Mouse (Mus musculus) left cerebral cortex, adult 18-20 months (tissue): ENCODE measurements around the gene Srcap. TPM values are rescaled to one million over a fixed set of nuclear protein-coding genes. Genes with fewer than 3 reads are reported as not detected.
"Not testable (repeated sequence)": the region's sequence is repeated elsewhere in the genome, so short reads cannot be mapped to it uniquely, and the experiment has no call there.

ENCODE experiments used
- DNase-seq, 2 experiments: peaks; one replicate each; pipeline ENCODE4 v3.0.0; 2021 to 2022; ENCODE audit warnings: low spot score in 2 of 2, mixed read lengths in 1 of 2
- total RNA-seq, 2 experiments: library from RNA; stranded (reverse); gene quantifications; 2 replicates each; pipeline ENCODE4 v1.2.3; 2021

The Srcap gene
- total RNA-seq, 2 experiments from 2014 or later, result 94.9 to 99.7 TPM

- DNase-seq, result not testable (repeated sequence)
Observed at GRCm38 (mm10) chr7:127488364-127488763, 23.4 kb upstream of the Srcap start.

GRCm38 (mm10) chr7:127489982-127490381 is 21.8 kb upstream of the Srcap start:
- DNase-seq, result no peak

DNA sequence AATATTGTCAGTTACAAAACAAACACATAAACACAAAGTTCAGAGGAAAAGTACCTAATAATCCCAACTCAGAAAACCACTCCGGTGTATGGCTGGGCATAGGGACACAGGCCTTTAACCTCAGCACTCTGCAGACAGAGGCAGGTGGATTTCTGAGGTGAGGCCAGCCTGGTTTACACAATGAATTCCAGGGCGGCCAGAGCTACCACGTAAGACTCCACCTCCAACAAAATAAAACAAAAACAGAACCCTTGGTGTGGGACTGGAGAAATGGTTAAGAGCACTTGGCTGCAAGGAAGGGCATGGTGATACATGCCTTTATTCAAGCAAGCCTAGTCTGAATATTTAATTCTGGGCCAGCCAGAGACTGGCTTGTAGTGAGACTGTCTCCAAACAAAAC is 19.9 kb upstream of the Srcap start:
- DNase-seq, result no peak

GRCm38 (mm10) chr7:127494648-127495047 is 17.1 kb upstream of the Srcap start:
- DNase-seq, result no peak

GRCm38 (mm10) chr7:127497382-127497781 is 14.4 kb upstream of the Srcap start:
- no peak for DNase-seq

- DNase-seq, result no peak
Observed at GRCm38 (mm10) chr7:127498407-127498806, 13.4 kb upstream of the Srcap start.

- no peak for DNase-seq
Observed at GRCm38 (mm10) chr7:127508291-127508690, 3.5 kb upstream of the Srcap start.

DNA sequence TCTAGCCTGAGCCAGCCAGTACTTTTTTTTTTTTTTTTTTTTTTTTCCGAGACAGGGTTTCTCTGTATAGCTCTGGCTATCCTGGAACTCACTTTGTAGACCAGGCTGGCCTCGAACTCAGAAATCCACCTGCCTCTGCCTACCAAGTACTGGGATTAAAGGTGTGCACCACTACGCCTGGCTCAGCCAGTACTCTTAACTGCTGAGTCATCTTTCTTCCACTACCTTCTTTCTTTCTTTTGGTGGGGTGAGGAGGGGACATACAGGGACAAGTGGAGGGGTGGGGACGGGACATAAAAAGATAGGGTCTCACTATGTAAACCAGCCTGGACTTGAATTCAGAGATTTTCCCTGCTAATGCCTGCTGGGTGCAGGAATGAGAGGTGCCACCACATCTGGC is 2.0 kb upstream of the Srcap start:
- not testable (repeated sequence) for DNase-seq

DNA sequence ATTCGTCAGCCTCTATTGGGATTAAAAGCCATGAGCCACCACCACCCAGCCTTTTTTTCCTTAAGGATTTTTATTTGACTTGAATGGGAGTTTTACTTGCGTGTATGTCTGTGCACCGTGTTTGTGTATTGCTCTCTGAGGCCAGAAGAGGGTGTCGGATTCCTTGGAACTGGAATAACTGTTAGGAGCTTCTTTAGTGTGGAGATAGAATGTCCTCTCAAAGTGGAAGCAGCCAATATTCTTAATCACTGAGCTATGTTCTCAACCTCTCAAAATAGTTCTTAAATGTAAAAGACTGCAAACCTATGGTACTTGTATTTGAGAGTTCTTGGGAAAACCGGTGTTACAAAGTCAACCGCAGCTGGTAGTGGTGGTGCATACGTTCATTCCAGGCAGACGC is 542 bp upstream of the Srcap start:
- DNase-seq, result no peak

DNA sequence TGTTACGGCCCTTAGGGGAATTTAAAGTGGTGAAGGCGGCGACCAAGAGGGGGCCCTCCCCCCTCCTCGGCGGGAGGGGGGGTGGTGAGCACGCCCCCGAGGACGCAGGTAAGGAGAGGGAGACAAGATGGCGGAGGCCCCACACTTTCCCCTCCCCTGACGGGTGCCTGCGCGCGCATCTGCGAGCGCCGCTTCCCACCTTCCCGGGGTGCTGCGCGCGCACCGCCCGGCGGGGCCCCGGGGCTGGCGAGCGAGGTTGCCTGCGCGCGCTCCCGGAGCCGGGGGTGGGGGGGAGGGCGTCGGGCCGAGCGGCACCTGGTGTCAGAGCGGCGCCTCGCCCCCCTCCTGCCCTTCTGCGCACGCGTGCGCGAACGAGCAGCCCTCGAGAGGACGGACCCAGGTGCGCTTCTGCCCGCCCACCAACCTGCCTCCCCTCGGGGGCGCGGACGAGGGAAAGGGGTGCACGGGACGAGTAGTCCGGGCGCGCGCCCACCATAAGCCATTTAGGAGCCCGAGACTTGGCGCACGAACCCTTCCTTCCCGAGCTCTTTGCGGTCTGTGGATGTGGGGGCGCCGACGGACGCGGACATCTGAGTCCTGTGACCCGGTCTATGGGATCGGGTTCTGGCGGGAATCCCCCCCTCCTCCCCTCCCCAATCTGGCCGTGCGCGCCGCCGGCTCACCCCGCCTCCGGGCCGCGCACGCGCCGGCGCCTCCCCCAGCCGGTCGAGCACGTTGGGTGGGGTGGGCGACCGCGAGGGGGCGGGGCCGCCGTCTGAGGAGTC is 640 bp downstream of the Srcap start:
- DNase-seq, result peak; percentile 81 to 86

- no peak for DNase-seq
Observed at GRCm38 (mm10) chr7:127513016-127513390, 1.2 kb downstream of the Srcap start.

- DNase-seq, result no peak
Observed at GRCm38 (mm10) chr7:127513781-127514180, 2.0 kb downstream of the Srcap start.

DNA sequence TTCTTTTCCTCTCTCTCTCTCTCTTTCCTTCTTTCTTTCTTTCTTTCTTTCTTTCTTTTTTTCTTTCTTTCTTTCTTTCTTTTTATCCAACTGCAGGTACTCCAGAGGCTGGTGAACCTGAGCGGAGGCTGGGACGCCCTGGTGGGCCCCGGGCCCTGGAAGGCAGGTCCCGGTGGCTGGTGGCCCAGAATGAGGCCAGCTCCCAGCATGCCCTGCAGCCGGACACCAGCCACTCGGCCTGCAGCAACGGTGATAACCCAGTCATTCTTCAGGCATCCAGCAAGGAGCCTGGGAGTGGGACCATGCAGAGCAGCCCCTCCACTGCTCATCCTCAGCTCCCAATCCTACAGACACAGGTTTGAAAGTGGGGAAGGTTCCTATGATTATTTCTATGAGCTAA is 4.1 kb downstream of the Srcap start:
- no peak for DNase-seq

DNA sequence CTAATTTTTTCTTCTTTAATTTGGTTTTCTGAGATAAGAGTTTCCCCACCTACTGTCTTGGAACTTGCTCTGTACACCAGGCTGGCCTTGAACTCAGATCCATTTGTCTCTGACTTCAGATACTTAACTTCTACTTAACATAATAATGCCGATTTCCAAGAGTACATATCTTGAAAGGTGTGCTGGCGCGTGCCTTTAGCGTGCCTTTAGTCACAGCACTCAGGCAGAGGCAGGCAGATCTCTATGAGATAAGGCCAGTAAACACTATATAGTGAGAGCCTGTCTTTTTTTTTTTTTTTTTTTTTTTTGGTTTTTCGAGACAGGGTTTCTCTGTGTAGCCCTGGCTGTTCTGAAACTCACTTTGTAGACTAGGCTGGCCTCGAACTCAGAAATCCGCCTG is 4.6 kb downstream of the Srcap start:
- DNase-seq, result no peak

GRCm38 (mm10) chr7:127519284-127519683 is 7.5 kb downstream of the Srcap start, which contains the start of gene Gm42715:
Gene Gm42715, plus strand, starts transcription at chr7:127519584.
- no peak for DNase-seq

GRCm38 (mm10) chr7:127541671-127542070 is 29.9 kb downstream of the Srcap start:
- DNase-seq, result no peak

GRCm38 (mm10) chr7:127549116-127549835 is 37.5 kb downstream of the Srcap start:
- no peak for DNase-seq

DNA sequence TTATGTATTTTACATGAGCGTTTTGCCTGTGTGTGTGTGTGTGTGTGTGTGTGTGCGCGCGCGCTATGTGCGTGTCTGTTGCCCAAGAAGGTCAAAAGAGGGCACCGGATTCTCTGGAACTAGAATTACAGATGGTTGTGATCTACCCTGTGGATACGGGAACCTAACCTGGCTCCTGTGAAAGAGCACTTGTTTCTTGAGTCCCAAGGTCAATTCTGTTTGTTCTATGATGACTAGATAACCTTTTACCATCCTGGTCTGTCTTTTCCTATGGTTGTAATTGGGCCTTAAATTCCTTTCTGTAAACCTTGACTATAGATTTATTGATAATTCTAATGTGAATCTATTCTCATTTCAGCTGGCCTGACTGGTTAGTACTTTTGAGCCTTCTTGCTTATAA is 39.8 kb downstream of the Srcap start:
- DNase-seq, result no peak

GRCm38 (mm10) chr7:127560580-127560979 is 48.8 kb downstream of the Srcap start:
- no peak for DNase-seq

- no peak for DNase-seq
Observed at GRCm38 (mm10) chr7:127561340-127561858, 49.6 kb downstream of the Srcap start, which contains the start of gene Tmem265. Gene Tmem265, plus strand, starts transcription at chr7:127561390.

DNA sequence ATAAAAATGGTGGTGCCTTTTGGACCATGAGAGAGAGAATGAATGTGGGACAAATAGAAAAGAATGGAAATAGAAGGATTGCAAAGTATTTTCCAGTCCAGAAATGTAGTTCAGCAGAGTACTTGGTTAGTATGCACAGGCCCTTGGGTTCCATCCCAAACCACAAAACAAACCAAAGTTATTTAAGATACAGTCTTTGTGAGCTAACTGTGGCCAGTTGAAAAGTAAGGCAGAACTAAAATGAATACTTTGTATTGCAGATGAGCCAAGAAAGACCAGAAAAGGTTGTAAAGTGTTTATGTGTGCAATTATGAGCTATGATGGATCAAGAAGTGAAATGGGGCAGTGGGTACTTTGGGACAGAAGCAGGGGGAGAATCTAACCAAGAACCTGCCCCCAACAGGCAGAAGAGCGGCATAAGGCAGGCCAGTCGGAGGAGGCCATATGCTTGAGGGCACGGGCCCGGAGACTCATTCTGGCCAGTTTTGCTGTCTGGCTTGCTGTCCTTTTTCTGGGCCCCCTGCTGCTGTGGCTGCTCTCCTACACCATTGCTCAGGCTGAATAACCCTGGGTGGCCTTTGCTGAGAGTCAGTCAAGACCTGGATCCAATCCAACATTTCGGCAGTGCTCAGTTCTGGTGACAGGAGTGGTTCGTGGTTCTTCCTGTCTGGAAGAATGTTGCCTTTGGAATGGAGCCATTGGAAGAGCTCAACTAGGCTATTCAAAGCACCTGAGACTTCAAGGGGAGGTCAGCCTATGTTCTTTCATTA is 52.8 kb downstream of the Srcap start:
- DNase-seq, result no peak
